Mouse (Mus musculus) ES-E14 (cell line): ENCODE measurements around the gene Il22ra1.

Source experiments
- CHD2 ChIP-seq: IDR thresholded peaks from 2 replicates; pipeline ENCODE4 v1.6.1; 2014; ENCODE audit warnings: mild to moderate bottlenecking, low read depth, low read length, inconsistent platforms
- MAFK ChIP-seq: IDR thresholded peaks from 2 replicates; pipeline ENCODE4 v1.6.1; 2014; ENCODE audit warnings: mild to moderate bottlenecking, low read depth, low read length, inconsistent platforms; ENCODE audit not compliant: insufficient read depth
- ZC3H11A ChIP-seq: IDR thresholded peaks from 2 replicates; pipeline ENCODE4 v1.6.1; 2012; ENCODE audit warnings: low read depth, mild to moderate bottlenecking, inconsistent platforms, low read length, borderline replicate concordance
- ZNF384 ChIP-seq: IDR thresholded peaks from 2 replicates; pipeline ENCODE4 v1.6.1; 2012; ENCODE audit warnings: low read depth, low read length, inconsistent platforms

DNA sequence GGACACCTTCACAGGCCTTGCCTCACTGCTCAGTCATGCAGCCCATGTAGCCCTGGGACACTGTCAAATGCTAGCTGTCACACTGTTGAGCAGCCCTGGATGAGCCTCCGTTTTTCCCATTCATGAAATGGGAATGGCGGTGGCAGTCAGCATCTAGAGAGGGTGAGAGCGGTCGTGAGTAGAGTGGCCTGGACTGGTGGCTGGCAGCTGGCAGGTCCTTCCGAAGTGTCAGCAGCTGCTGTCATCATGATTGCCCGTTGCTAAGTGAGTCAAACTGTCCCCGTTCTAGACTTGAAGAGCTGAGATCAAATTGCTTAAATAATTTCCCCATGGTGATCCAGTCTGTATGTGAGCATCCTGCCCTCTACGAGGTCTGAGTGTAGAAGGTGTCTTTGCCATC, 3.0 kb downstream of the Il22ra1 start:
- TF ChIP-seq MAFK: no peak
- TF ChIP-seq ZNF384: no peak
- no peak for TF ChIP-seq CHD2
- no peak for TF ChIP-seq ZC3H11A
